Mouse (Mus musculus): ENCODE measurements at regions not wholly inside any gene's neighbourhood (a gene's known extent, or its start where the extent isn't known, plus 50 kb on each side); places are given as distances from the start of the nearest gene placed in this dataset.

GRCm38 (mm10) chr2:117674877-117675276, 332.1 kb upstream of the Rasgrp1 start:
- TF ChIP-seq POLR2A (IDR thresholded peaks at IDR 0.05; ENCODE audit: borderline replicate concordance, low read depth, low read length) (no peak), CTCF (IDR thresholded peaks at IDR 0.05; ENCODE audit: low read depth, low read length) (no peak)
